Mouse (Mus musculus): ENCODE results near the gene Taf13. TPM values are rescaled to one million over a fixed set of nuclear protein-coding genes. Genes with fewer than 3 reads are reported as not detected.
"Not testable (repeated sequence)": the region's sequence is repeated elsewhere in the genome, so short reads cannot be mapped to it uniquely, and the experiment has no call there.

Taf13 gene
- total RNA-seq, 1 experiment: 17.3 TPM

DNA sequence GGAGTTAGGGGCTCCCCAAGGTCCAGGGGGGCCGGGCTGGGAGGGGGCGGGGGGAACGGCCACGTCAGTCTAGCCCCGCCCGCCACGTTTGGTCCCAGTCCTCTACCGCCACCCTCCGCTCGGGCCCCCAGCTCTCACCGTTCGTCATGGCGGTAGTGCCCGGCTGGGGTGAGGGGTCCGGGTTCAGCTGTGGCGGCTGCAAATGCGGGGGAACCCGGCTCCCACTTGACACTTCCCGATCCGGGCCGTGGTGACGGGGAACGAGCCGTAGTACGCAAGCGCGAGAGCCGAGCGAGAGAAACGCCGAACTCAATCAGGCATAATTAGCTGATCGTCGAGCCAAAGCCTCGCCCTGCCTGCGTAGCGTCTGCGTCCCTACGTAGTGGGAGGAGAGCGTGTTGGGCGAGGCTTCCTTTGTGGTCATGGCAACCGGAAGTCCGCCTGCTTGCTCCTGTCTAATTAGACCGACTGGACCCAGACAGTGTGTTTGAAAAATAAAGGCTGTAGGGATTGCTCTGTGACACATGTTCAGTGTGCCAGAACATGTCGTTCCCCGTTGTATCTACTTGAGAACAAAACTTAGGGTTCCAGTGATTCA, 9.3 kb upstream of the Taf13 start, which contains the start of gene Tmem167b:
TSS of gene Tmem167b (minus strand) at position 334 of the 598 bp plus-strand sequence.
- H3K9me3 ChIP-seq (ENCODE audit: control insufficient read depth, insufficient read depth, low read depth, low read length): no peaks in the 10 kb centered on the region
- H3K4me1 ChIP-seq (ENCODE audit: control insufficient read depth in 2 of 2, insufficient read depth in 2 of 2, low read length in 2 of 2, poor library complexity in 1 of 2): no peaks in the 10 kb centered on the region
- peak within 1 kb of the TSS; percentile 85 to 96 for H3K4me3 ChIP-seq (ENCODE audit: insufficient read depth in 1 of 2, low read depth in 1 of 2, low read length in 2 of 2, poor library complexity in 1 of 2, severe bottlenecking in 1 of 2)
- H3K36me3 ChIP-seq (ENCODE audit: control insufficient read depth, insufficient read depth, low read length, poor library complexity, severe bottlenecking): no peaks in the 10 kb centered on the region; the same call in 1 of the 2 replicates
- peak; percentile 98 for DNase-seq (ENCODE audit: low read depth, low spot score)
- TF ChIP-seq HCFC1 (IDR thresholded peaks at IDR 0.05; ENCODE audit: borderline replicate concordance, insufficient read depth, low read length) (peak; percentile 85), MAFK (IDR thresholded peaks at IDR 0.05; ENCODE audit: insufficient read depth, low read depth, low read length) (no peak), CHD2 (IDR thresholded peaks at IDR 0.05; ENCODE audit: low read depth, low read length) (no peak), ZC3H11A (IDR thresholded peaks at IDR 0.05; ENCODE audit: borderline replicate concordance, low read depth, low read length) (no peak), ZNF384 (IDR thresholded peaks at IDR 0.05; ENCODE audit: low read depth, low read length) (no peak)
- peak within 1 kb of the TSS; percentile 65 for H3K27ac ChIP-seq (ENCODE audit: insufficient read depth, low read depth, low read length, poor library complexity, severe bottlenecking)
- in situ Hi-C loops (cut with MboI; ENCODE audit: low sequenced_read_pairs in 2 of 2, unreplicated experiment in 2 of 2): no loop called here
- H3K9ac ChIP-seq (ENCODE audit: insufficient read depth, low read depth, low read length, poor library complexity, severe bottlenecking): peak within 1 kb of the TSS; percentile 93

DNA sequence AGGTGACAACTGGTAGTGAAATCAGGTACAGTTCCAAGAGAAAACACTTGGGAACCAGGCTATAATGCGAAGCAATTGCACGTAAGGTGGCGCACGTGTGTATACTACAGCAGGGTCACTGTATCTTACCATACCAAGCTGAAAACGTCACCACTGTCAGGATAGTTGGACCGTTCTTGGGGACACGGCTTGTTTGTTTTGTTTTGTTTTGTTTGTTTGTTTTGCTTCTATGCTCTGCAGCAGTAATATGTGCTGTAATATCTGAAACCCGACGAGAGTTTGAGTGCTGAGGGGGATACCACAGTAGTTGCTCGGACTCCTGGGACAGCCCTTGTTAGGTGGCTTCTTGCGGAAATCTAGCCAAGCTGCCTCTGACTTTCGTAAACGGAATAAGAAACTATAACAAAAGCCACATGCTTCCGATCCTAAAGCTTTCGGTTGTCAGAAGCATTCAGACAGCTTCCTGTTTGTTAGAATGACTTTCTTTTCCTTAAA, 8.7 kb upstream of the Taf13 start:
- no peak for DNase-seq (ENCODE audit: low read depth, low spot score)
- in situ Hi-C loops (cut with MboI; ENCODE audit: low sequenced_read_pairs in 2 of 2, unreplicated experiment in 2 of 2): no loop called here

DNA sequence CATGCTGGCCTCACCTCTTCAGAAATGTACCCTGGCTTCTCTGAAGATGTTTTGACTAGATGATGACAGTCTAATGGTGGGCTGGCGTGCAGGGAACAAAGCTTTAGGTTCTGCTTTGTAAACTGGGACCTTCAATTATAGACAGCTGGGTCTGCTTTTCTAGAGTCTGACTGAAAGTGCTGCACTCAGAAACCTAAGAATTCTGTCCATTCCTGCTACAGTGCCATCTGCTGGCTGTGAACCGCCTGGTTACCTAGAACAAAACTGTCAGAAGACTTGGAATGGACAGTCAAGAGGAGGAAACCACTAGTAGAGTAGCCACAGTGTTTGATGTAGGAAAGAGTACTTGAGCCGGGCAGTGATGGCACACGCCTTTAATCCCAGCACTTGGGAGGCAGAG, 8.2 kb upstream of the Taf13 start:
- Histone ChIP-seq H3K4me3 (ENCODE audit: insufficient read depth in 1 of 2, low read depth in 1 of 2, low read length in 2 of 2, poor library complexity in 1 of 2, severe bottlenecking in 1 of 2) (peak overlapping the region in 1 of 2 experiments; percentile 85; a peak in 2 of 4 replicates), H3K9ac (ENCODE audit: insufficient read depth, low read depth, low read length, poor library complexity, severe bottlenecking) (no peak overlapping the region), H3K9me3 (ENCODE audit: control insufficient read depth, insufficient read depth, low read depth, low read length) (no peaks in the 10 kb centered on the region), H3K4me1 (ENCODE audit: control insufficient read depth in 2 of 2, insufficient read depth in 2 of 2, low read length in 2 of 2, poor library complexity in 1 of 2) (no peaks in the 10 kb centered on the region), H3K27ac (ENCODE audit: insufficient read depth, low read depth, low read length, poor library complexity, severe bottlenecking) (no peak overlapping the region), H3K36me3 (ENCODE audit: control insufficient read depth, insufficient read depth, low read length, poor library complexity, severe bottlenecking) (no peaks in the 10 kb centered on the region; the same call in 1 of the 2 replicates)
- TF ChIP-seq MAFK (IDR thresholded peaks at IDR 0.05; ENCODE audit: insufficient read depth, low read depth, low read length): no peak
- TF ChIP-seq CHD2 (IDR thresholded peaks at IDR 0.05; ENCODE audit: low read depth, low read length): no peak
- TF ChIP-seq ZC3H11A (IDR thresholded peaks at IDR 0.05; ENCODE audit: borderline replicate concordance, low read depth, low read length): no peak
- no peak for TF ChIP-seq HCFC1 (IDR thresholded peaks at IDR 0.05; ENCODE audit: borderline replicate concordance, insufficient read depth, low read length)
- no peak for TF ChIP-seq ZNF384 (IDR thresholded peaks at IDR 0.05; ENCODE audit: low read depth, low read length)
- peak; percentile 71 for DNase-seq (ENCODE audit: low read depth, low spot score)
- in situ Hi-C loops (cut with MboI; ENCODE audit: low sequenced_read_pairs in 2 of 2, unreplicated experiment in 2 of 2): no loop called here

More for the DNA sequence above, 8.7 kb upstream of the Taf13 start:
- Histone ChIP-seq H3K9ac (ENCODE audit: insufficient read depth, low read depth, low read length, poor library complexity, severe bottlenecking) (0 out of 2 replicates have a peak overlapping the region, but pooled peaks have one; percentile 22), H3K9me3 (ENCODE audit: control insufficient read depth, insufficient read depth, low read depth, low read length) (no peaks in the 10 kb centered on the region), H3K4me3 (ENCODE audit: insufficient read depth in 1 of 2, low read depth in 1 of 2, low read length in 2 of 2, poor library complexity in 1 of 2, severe bottlenecking in 1 of 2) (peak overlapping the region; percentile 22 to 85), H3K4me1 (ENCODE audit: control insufficient read depth in 2 of 2, insufficient read depth in 2 of 2, low read length in 2 of 2, poor library complexity in 1 of 2) (no peaks in the 10 kb centered on the region), H3K36me3 (ENCODE audit: control insufficient read depth, insufficient read depth, low read length, poor library complexity, severe bottlenecking) (no peaks in the 10 kb centered on the region; the same call in 1 of the 2 replicates), H3K27ac (ENCODE audit: insufficient read depth, low read depth, low read length, poor library complexity, severe bottlenecking) (no peak overlapping the region)
- TF ChIP-seq CHD2 (IDR thresholded peaks at IDR 0.05; ENCODE audit: low read depth, low read length) (no peak), ZC3H11A (IDR thresholded peaks at IDR 0.05; ENCODE audit: borderline replicate concordance, low read depth, low read length) (no peak), MAFK (IDR thresholded peaks at IDR 0.05; ENCODE audit: insufficient read depth, low read depth, low read length) (no peak), ZNF384 (IDR thresholded peaks at IDR 0.05; ENCODE audit: low read depth, low read length) (no peak), HCFC1 (IDR thresholded peaks at IDR 0.05; ENCODE audit: borderline replicate concordance, insufficient read depth, low read length) (no peak)

DNA sequence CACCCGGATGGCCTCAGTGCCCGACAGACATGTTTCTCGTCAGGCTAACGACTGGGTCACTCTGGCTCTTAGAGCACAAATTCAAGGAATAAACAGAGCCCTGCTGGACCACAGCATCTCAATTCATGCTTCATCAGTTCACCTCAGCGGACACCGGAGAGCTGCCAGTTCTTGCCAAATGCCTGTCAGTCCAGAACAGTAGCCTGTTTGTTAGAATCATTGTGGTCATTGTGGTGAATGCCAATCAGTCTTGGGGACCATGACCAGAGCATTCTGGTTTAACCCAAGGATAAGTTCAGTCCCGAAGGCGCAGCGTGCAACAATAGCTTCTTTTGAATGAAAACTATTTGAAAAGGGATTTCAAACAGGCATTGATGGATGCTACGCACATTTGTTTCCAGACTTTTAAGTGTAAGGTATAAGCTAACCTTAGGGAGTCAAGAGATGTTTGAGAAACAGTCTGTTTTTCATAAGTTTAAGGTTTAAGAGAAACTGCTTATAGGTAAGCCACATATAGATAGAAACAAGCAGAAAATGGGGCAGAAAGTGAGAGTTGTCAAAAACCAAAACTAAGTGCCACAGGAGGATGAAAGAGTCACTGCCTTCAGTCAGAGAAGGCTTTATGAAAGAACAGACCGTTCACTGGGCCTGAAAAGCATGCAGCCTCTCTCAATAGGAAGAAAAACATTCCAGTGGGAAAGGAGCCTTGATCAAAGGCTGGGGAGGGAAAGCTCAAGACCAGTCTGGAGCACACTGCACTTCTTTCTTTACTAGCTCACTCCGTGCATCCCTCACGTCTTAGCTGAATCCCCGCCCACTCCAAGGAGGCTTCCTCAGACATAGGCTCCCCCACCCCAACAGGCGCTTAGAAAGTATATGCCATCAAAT, 3.3 kb upstream of the Taf13 start:
- H3K4me3 ChIP-seq (ENCODE audit: insufficient read depth in 1 of 2, low read depth in 1 of 2, low read length in 2 of 2, poor library complexity in 1 of 2, severe bottlenecking in 1 of 2): no peak overlapping the region
- DNase-seq (ENCODE audit: low read depth, low spot score): no peak
- no peaks in the 10 kb centered on the region; a peak in 1 of 4 replicates for H3K4me1 ChIP-seq (ENCODE audit: control insufficient read depth in 2 of 2, insufficient read depth in 2 of 2, low read length in 2 of 2, poor library complexity in 1 of 2)
- no peak overlapping the region for H3K27ac ChIP-seq (ENCODE audit: insufficient read depth, low read depth, low read length, poor library complexity, severe bottlenecking)
- in situ Hi-C loops (cut with MboI; ENCODE audit: low sequenced_read_pairs in 2 of 2, unreplicated experiment in 2 of 2): no loop called here
- no peaks in the 10 kb centered on the region for H3K36me3 ChIP-seq (ENCODE audit: control insufficient read depth, insufficient read depth, low read length, poor library complexity, severe bottlenecking)
- TF ChIP-seq ZNF384 (IDR thresholded peaks at IDR 0.05; ENCODE audit: low read depth, low read length) (no peak), MAFK (IDR thresholded peaks at IDR 0.05; ENCODE audit: insufficient read depth, low read depth, low read length) (no peak), ZC3H11A (IDR thresholded peaks at IDR 0.05; ENCODE audit: borderline replicate concordance, low read depth, low read length) (no peak), HCFC1 (IDR thresholded peaks at IDR 0.05; ENCODE audit: borderline replicate concordance, insufficient read depth, low read length) (no peak), CHD2 (IDR thresholded peaks at IDR 0.05; ENCODE audit: low read depth, low read length) (no peak)
- no peak overlapping the region for H3K9ac ChIP-seq (ENCODE audit: insufficient read depth, low read depth, low read length, poor library complexity, severe bottlenecking)
- no peaks in the 10 kb centered on the region for H3K9me3 ChIP-seq (ENCODE audit: control insufficient read depth, insufficient read depth, low read depth, low read length)

DNA sequence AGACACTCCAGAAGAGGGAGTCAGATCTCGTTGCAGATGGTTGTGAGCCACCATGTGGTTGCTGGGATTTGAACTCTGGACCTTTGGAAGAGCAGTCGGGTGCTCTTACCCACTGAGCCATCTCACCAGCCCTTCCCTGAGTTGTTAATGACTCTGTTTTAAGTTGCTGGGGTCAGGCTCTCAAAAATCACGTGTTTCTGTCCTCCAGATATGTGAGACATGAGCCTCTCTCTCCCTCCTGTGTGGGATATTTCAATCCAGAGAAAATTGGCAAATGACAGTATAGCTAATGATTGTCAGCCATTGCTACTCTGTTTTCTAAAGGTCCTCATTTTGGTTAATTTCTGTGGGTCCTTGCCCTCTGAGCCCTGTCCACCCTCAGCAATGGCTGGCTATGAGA, 1.9 kb upstream of the Taf13 start:
- H3K9me3 ChIP-seq (ENCODE audit: control insufficient read depth, insufficient read depth, low read depth, low read length); H3K27ac ChIP-seq (ENCODE audit: insufficient read depth, low read depth, low read length, poor library complexity, severe bottlenecking): not testable (repeated sequence)
- in situ Hi-C loops (cut with MboI; ENCODE audit: low sequenced_read_pairs in 2 of 2, unreplicated experiment in 2 of 2): loop anchor here in 1 of 2 experiments (10.0 kb wide), 1 partner anchor 165 kb away; no protein-coding TSS in a partner anchor

More for the DNA sequence above, 1.9 kb upstream of the Taf13 start:
- H3K4me3 ChIP-seq (ENCODE audit: insufficient read depth in 1 of 2, low read depth in 1 of 2, low read length in 2 of 2, poor library complexity in 1 of 2, severe bottlenecking in 1 of 2); H3K9ac ChIP-seq (ENCODE audit: insufficient read depth, low read depth, low read length, poor library complexity, severe bottlenecking); H3K4me1 ChIP-seq (ENCODE audit: control insufficient read depth in 2 of 2, insufficient read depth in 2 of 2, low read length in 2 of 2, poor library complexity in 1 of 2); H3K36me3 ChIP-seq (ENCODE audit: control insufficient read depth, insufficient read depth, low read length, poor library complexity, severe bottlenecking); DNase-seq (ENCODE audit: low read depth, low spot score): not testable (repeated sequence)
